Mouse (Mus musculus): Measurements from ENCODE around the gene Mcf2l. TPM values are rescaled to one million over a fixed set of nuclear protein-coding genes. Genes with fewer than 3 reads are reported as not detected.

The Mcf2l gene
- polyA plus RNA-seq, 1 experiment from 2014 or later = 8.3 TPM

DNA sequence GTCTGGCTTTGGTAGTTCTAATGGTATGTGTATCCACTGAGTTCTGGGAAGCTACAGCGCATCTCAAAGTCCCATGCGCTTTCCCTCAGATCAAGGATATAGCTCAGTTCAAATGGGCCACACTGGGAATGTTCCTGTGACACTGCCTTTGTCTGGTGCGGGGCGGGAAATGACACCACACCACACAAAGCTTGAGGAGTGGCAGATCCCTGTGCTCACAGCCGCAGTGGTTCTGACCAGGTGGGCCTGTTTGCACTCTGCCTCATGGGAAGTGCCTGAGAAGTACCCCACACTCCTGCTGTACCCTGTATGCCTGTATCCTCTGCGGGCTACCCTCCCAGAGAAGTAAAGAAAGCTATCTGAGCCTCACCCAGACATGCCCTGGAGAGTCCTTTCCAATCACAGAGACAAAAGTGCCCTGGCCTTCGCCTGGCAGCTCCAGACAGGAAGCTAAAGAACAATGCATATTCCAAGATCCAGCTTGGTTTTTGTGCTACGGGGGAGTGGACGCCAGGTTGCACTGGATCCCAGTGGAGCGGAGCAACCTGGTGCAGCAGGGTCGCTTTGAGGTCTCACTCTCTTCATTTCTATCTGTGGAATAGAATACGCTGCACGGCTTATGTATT is 30.3 kb downstream of the Mcf2l start:
- H3K36me3 ChIP-seq = no peaks in the 10 kb centered on the region
- H3K27ac ChIP-seq = 0 out of 2 replicates have a peak overlapping the region, but pooled peaks have one; percentile 29
- H3K4me1 ChIP-seq = peaks cover 44% of the 10 kb centered on the region
- no peaks in the 10 kb centered on the region for H3K9me3 ChIP-seq
- H3K27me3 ChIP-seq (ENCODE audit: insufficient read depth, poor library complexity, severe bottlenecking) = peaks cover 26% of the 10 kb centered on the region; the same call in 1 of the 2 replicates
- no peak overlapping the region for H3K4me3 ChIP-seq
- no peak for DNase-seq (ENCODE audit: low spot score)
- WGBS = 81% methylated on average over 13 of the region's 13 CpGs

DNA sequence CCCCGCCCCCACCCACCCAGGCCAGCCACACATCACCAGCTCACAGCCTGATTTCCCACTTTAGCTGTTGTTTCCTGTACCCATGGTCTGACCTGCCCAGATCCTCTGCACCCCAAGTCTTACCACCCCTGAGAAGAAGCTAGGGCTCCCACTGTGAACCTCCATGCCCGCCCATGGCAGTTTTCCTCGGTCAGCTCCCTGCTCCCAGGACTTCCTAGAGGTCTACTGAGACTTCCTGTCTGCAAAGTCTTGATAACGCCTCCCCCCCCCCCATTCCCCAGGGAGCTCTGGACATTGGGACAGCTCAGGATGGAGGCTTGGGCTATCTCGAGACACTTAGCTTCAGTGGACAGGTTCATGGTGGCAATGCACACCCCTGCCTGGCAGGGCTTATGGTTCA is 31.5 kb downstream of the Mcf2l start:
- peaks cover 33% of the 10 kb centered on the region for H3K4me1 ChIP-seq
- H3K9me3 ChIP-seq = no peaks in the 10 kb centered on the region
- no peaks in the 10 kb centered on the region for H3K36me3 ChIP-seq
- no peak overlapping the region for H3K27ac ChIP-seq
- peaks cover 23% of the 10 kb centered on the region; the same call in 1 of the 2 replicates for H3K27me3 ChIP-seq (ENCODE audit: insufficient read depth, poor library complexity, severe bottlenecking)
- 57% methylated on average over 5 of the region's 5 CpGs for WGBS
- DNase-seq (ENCODE audit: low spot score) = no peak
- H3K4me3 ChIP-seq = no peak overlapping the region

DNA sequence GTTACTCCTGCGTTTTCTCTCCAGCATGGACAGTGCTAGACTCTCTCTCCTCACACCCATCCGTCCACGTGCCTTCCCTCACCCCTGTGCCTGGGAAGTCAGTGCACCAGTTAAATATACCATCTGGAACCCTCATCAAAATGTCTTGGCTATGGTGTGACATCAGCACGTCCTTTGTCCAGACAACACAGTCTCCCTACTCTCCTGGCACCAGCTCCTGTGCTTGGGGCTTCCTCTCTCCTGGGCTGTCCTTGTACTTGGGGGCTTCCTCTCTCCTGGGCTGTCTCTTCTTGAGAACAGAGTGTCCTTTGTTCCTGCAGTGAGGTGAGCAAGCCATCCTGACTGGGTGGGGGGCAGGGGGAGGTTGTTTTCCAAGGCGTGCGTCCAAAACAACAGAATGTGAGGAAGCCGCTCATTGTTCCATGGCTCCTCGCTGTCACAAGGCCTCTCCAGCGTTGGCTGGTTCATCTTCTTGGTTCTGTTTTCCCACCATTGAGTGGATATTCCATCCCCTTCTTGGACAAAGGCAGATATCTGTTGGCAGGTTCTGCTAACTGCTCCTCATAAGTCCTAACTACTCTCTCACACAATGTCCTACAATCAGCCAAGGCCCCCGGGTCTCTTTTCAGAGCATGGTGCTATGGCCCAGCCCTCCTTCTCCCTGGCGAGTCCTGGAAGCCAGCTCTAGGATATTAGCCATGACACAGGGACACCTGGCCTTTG is 32.2 kb downstream of the Mcf2l start:
- DNase-seq (ENCODE audit: low spot score) = no peak
- H3K36me3 ChIP-seq = no peaks in the 10 kb centered on the region
- H3K9me3 ChIP-seq = no peaks in the 10 kb centered on the region
- H3K4me1 ChIP-seq = peaks cover 32% of the 10 kb centered on the region
- no peak overlapping the region for H3K4me3 ChIP-seq
- WGBS = 70% methylated on average over 11 of the region's 11 CpGs
- peaks cover 21% of the 10 kb centered on the region; the same call in 1 of the 2 replicates for H3K27me3 ChIP-seq (ENCODE audit: insufficient read depth, poor library complexity, severe bottlenecking)
- H3K27ac ChIP-seq = no peak overlapping the region

DNA sequence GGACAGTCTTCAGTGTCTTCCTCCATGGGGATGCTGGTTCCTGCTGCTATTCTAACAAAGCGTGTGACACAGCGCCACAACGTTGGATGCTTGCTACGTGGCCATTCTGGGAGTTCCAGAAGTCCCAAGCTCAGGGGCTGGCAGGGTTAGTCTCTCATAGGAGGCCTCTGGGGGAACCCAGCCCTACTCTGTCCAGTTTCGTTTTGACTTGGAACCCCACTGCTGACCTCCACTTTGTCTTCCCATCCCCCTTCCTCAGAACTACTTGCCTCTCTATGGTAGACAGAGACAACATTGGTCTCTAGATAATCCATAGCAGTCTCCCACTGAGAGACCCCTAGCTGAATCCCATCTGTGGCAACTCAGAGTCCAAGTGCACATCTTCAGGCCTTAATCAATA is 33.0 kb downstream of the Mcf2l start:
- Histone ChIP-seq H3K9me3 (no peaks in the 10 kb centered on the region), H3K27ac (no peak overlapping the region), H3K27me3 (ENCODE audit: insufficient read depth, poor library complexity, severe bottlenecking) (peaks cover 12% of the 10 kb centered on the region; the same call in 1 of the 2 replicates), H3K4me1 (peaks cover 29% of the 10 kb centered on the region), H3K36me3 (no peaks in the 10 kb centered on the region), H3K4me3 (no peak overlapping the region)
- WGBS = 73% methylated on average over 5 of the region's 5 CpGs
- DNase-seq (ENCODE audit: low spot score) = no peak

DNA sequence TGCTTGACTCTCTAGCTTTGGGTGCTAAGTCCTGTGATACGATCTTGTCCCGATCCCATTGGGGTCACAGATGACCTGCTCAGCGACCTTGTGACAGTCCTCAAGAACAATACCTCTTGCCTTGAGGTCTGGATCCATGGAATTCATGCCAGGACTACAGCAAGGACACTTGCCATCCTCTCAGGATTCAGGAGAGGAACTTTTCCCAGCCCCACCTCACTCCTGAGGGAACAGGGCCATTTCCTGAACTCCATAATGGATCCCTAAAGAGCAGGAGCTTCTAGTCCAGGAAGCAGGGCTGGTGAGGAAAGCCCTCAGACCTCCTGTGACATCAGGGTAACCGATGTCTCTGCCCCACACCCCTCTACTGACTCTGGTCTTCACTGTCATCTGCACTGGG is 34.1 kb downstream of the Mcf2l start:
- no peak for DNase-seq (ENCODE audit: low spot score)
- Histone ChIP-seq H3K4me1 (peaks cover 28% of the 10 kb centered on the region), H3K27me3 (ENCODE audit: insufficient read depth, poor library complexity, severe bottlenecking) (peaks cover 4% of the 10 kb centered on the region; the same call in 1 of the 2 replicates), H3K27ac (no peak overlapping the region), H3K4me3 (no peak overlapping the region), H3K9me3 (no peaks in the 10 kb centered on the region), H3K36me3 (no peaks in the 10 kb centered on the region)
- WGBS = 77% methylated on average over 4 of the region's 4 CpGs

DNA sequence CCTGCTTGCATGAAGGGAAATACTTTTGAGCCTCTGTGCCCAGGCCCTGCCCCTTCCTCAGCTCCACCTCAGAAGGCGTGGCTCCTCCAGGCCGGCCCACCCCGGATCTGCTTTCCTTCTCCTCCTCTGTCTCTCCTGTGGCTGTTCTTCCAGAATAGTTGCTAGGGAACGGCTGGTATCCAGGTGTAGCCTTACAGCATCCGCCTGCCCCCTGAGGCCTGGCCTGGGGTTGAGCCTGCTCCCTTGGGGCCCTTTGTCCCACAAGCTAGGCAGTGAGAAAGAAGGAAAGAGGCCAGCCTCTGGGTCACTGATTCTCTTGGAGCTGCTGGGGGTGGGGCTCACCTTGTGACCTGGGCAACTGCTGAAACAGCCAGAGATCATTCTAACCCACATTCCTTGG is 38.4 kb downstream of the Mcf2l start:
- no peak overlapping the region for H3K4me3 ChIP-seq
- H3K27me3 ChIP-seq (ENCODE audit: insufficient read depth, poor library complexity, severe bottlenecking) = peaks cover 19% of the 10 kb centered on the region; the same call in 1 of the 2 replicates
- no peaks in the 10 kb centered on the region for H3K9me3 ChIP-seq
- WGBS = 51% methylated on average over 5 of the region's 5 CpGs
- no peak for DNase-seq (ENCODE audit: low spot score)
- H3K27ac ChIP-seq = 0 out of 2 replicates have a peak overlapping the region, but pooled peaks have one; percentile 7
- peaks cover 18% of the 10 kb centered on the region for H3K4me1 ChIP-seq
- 0 out of 2 replicates have a peak, but pooled peaks cover 5% of the 10 kb centered on the region for H3K36me3 ChIP-seq

DNA sequence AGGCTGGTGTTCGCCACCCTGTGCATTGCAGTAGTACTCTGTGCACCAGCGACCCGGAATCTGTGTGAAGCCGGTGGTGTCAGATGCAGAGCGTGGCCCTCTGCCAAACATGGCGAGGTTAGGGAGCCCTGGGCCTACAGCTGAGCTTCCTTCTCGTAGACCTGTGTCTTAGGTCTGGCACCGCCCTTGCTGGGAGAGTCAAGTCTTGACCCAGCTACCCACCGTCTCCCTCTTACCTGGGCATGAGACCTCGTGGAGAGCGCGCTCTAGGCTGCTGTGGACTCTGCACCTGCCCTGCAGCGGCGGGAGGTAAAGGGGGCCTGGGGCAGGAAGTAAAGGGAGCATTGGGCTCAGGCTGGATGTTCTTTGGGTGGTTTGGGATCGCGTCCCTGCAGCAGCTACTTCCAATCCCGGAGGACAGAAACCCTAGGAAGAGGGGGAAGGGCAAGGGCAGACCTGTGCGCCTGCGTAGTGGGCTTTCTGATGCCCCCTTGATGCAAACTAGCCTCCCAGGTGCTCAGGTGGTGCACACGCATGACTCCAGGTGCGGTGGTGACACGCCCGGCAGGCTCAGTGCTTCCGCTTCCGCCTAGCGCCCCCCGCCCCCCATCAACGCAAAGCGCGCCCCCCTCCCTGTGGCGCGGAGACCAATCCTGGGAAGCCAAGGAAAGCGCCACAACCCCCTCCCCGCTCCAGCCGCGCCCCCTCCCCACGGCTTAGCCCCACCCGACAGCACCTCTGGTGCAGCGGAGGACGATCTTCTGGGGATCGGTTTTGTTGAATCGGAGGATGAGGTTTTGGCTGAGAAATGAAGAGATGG is 41.8 kb downstream of the Mcf2l start:
- Histone ChIP-seq H3K4me3 (peak overlapping the region; percentile 65), H3K4me1 (peaks cover 23% of the 10 kb centered on the region), H3K9me3 (no peaks in the 10 kb centered on the region), H3K36me3 (0 out of 2 replicates have a peak, but pooled peaks cover 5% of the 10 kb centered on the region), H3K27me3 (ENCODE audit: insufficient read depth, poor library complexity, severe bottlenecking) (peaks cover 25% of the 10 kb centered on the region; the same call in 1 of the 2 replicates), H3K27ac (peak overlapping the region; percentile 74)
- no peak for DNase-seq (ENCODE audit: low spot score)
- 18% methylated on average over 42 of the region's 42 CpGs for WGBS

DNA sequence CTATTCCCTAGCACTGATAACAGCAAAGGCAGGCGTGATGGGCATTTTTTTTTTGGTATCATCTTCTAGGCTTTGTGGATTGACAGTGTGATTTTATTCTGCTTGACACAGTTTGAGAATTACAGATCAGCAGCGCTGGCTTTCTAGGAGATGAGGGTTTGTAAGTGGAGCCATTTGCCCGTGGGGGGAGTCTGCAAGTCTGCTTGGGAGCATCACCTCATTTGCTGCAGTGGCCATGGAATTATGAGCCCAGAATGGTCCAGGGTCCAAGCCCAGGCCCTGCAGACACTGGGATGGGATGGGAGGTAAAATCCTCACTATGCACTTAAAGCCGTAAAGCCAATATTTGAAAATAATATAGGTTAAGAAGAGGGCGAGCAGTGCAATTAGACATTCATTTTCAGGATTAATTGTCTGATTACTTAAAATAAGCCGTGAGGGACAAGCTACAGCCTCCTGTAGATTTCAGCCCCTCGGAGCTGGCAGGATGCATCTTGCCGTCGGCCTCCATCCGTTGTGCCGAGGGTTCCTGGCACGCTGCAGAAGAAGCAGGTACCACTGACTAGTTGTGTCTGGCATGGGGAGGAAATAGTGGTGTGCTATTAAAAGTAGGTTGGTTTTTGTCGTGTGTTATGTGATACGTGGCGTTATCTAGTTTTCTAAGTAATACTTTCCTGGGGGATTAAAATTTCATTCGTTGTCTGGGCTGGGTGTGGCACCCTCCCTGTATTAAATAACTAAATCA is 42.7 kb downstream of the Mcf2l start:
- Histone ChIP-seq H3K27me3 (ENCODE audit: insufficient read depth, poor library complexity, severe bottlenecking) (peaks cover 25% of the 10 kb centered on the region; the same call in 1 of the 2 replicates), H3K27ac (no peak overlapping the region), H3K36me3 (0 out of 2 replicates have a peak, but pooled peaks cover 5% of the 10 kb centered on the region), H3K4me1 (peaks cover 23% of the 10 kb centered on the region), H3K9me3 (no peaks in the 10 kb centered on the region), H3K4me3 (peak overlapping the region; percentile 65)
- WGBS = 72% methylated on average over 16 of the region's 16 CpGs
- DNase-seq (ENCODE audit: low spot score) = no peak

DNA sequence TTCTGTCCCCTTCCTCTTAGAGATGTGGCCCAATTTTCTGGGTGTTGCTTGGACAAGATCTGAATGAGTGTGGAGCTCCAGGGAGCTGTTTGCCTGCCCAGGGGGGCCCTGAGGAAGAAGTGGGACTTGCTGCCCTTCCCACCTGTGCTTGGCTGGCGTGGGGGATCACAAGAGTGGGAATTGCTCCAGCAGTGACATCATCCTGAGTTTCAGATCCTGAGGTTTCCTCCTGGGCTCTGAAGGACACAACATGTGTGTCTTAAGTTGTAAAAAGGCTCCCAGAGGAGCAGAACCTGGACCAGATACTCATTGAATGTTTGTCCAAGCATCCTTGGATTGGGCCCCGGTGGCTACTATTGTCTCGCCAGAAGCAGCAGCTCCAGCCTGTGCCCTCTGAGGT is 43.4 kb downstream of the Mcf2l start:
- H3K4me1 ChIP-seq = peaks cover 20% of the 10 kb centered on the region
- H3K9me3 ChIP-seq = no peaks in the 10 kb centered on the region
- H3K27me3 ChIP-seq (ENCODE audit: insufficient read depth, poor library complexity, severe bottlenecking) = peaks cover 30% of the 10 kb centered on the region; the same call in 1 of the 2 replicates
- 75% methylated on average over 3 of the region's 3 CpGs for WGBS
- no peak overlapping the region for H3K27ac ChIP-seq
- H3K36me3 ChIP-seq = 0 out of 2 replicates have a peak, but pooled peaks cover 5% of the 10 kb centered on the region
- H3K4me3 ChIP-seq = no peak overlapping the region
- DNase-seq (ENCODE audit: low spot score) = no peak

DNA sequence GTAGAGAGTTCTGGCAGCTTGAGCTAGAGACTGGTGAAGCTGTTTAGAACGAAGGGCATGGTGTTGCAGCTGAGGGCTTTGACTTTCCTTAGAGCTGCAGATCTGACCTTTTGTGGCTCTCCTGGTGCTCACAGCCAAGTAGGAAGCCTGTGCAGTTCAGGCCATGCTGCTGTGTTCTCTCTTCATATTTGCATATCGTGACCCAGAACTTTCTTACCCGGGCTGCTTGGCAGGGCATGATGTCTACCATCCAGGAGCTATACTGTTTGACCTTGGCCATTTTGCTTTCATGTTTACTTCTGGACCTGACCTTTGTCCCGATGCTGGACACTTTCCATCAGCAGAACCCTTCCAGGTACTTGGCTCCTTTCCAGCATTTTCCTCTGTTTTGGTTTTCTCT is 44.2 kb downstream of the Mcf2l start:
- 0 out of 2 replicates have a peak, but pooled peaks cover 5% of the 10 kb centered on the region for H3K36me3 ChIP-seq
- peaks cover 30% of the 10 kb centered on the region; the same call in 1 of the 2 replicates for H3K27me3 ChIP-seq (ENCODE audit: insufficient read depth, poor library complexity, severe bottlenecking)
- DNase-seq (ENCODE audit: low spot score) = no peak
- peaks cover 16% of the 10 kb centered on the region for H3K4me1 ChIP-seq
- no peak overlapping the region for H3K4me3 ChIP-seq
- no peaks in the 10 kb centered on the region for H3K9me3 ChIP-seq
- no peak overlapping the region for H3K27ac ChIP-seq
- WGBS = 83% methylated on average over 4 of the region's 4 CpGs

DNA sequence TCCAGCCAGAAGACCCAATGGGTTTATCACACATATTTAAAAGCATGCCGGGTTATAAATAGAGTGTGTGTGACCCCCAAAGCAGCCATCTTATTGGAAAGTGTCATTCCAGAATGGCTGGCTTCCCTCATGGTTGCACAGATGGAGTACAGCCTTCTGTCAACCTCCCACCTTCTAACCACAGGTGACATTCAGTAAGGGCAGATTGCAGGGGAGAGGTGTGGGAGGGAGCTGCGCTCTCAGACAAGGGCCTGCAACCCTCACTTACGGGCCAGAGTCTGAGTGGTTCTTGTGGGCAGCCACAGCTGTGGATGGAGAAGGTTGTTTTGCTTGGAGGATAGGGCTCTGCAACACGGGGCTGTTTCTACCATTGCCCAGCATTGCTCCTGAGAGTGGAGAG is 47.0 kb downstream of the Mcf2l start:
- Histone ChIP-seq H3K9me3 (no peaks in the 10 kb centered on the region), H3K27ac (no peak overlapping the region), H3K27me3 (ENCODE audit: insufficient read depth, poor library complexity, severe bottlenecking) (peaks cover 35% of the 10 kb centered on the region; the same call in 1 of the 2 replicates), H3K36me3 (no peaks in the 10 kb centered on the region), H3K4me1 (peaks cover 15% of the 10 kb centered on the region), H3K4me3 (no peak overlapping the region)
- DNase-seq (ENCODE audit: low spot score) = no peak
- 79% methylated on average over 4 of the region's 4 CpGs for WGBS

DNA sequence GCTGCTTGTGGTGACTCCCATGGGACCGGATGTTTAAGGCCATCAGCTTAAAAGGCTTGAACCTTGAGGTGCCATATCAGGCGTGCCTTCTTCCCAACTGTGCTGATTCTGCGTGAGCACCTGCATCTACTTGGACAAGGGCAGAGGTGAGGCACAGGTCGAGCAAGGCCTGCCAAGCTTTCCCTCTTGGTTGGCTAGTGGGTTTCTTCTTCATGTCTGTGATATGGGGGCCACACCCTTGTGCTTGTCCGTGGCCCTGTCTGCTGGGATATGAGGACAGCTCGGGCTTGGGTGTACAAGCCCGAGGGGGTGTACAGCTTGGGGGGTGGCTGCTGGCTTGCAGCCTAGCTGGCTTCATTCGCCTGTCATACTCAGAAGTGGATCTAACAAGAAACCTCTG is 51.4 kb downstream of the Mcf2l start:
- Histone ChIP-seq H3K4me1 (peaks cover 24% of the 10 kb centered on the region), H3K27ac (no peak overlapping the region), H3K36me3 (no peaks in the 10 kb centered on the region), H3K9me3 (no peaks in the 10 kb centered on the region), H3K4me3 (no peak overlapping the region), H3K27me3 (ENCODE audit: insufficient read depth, poor library complexity, severe bottlenecking) (peaks cover 40% of the 10 kb centered on the region; the same call in 1 of the 2 replicates)
- no peak for DNase-seq (ENCODE audit: low spot score)
- 83% methylated on average over 8 of the region's 8 CpGs for WGBS
